Mouse (Mus musculus): ENCODE results near the gene Ergic2. TPM values are rescaled to one million over a fixed set of nuclear protein-coding genes. Genes with fewer than 3 reads are reported as not detected.

Ergic2 gene
- total and polyA plus RNA-seq, 3 experiments = 89.0 to 227 (median 91.5) TPM

GRCm38 (mm10) chr6:148222686-148223085 is 10.5 kb upstream of the Ergic2 start:
- dilution Hi-C loops (cut with MboI; ENCODE audit: extremely low pct_ligation_motif_present, extremely low pct_unique_long_range_greater_than_20kb, low sequenced_read_pairs) (no loop called here), in situ Hi-C loops (cut with MboI; ENCODE audit: low pct_ligation_motif_present, low pct_unique_long_range_greater_than_20kb, low sequenced_read_pairs) (no loop called here)
- Histone ChIP-seq H3K79me2 (replicated peaks; ENCODE audit: control insufficient read depth, extremely low read depth, insufficient read depth, poor library complexity, severe bottlenecking) (no peaks in the 10 kb centered on the region; the same call in 1 of the 2 replicates), H3K36me3 (replicated peaks in 1 of 2; ENCODE audit: control insufficient read depth in 1 of 2, insufficient read depth in 1 of 2, low read length in 1 of 2) (peaks cover 0 to 15% of the 10 kb centered on the region in 2 experiments), H3K4me2 (ENCODE audit: insufficient read depth, low read depth, poor library complexity, severe bottlenecking) (no peak overlapping the region), H3K4me3 (replicated peaks in 1 of 3; ENCODE audit: low read depth in 2 of 3, low read length in 2 of 3, poor library complexity in 1 of 3) (no peak overlapping the region), H3K9ac (ENCODE audit: insufficient read depth, low read depth) (no peak overlapping the region), H3K27ac (ENCODE audit: insufficient read depth, low read depth) (no peak overlapping the region), H3K27me3 (replicated peaks) (no peaks in the 10 kb centered on the region), H3K4me1 (ENCODE audit: control insufficient read depth in 1 of 2, insufficient read depth in 2 of 2) (peaks cover 2 to 22% of the 10 kb centered on the region in 2 experiments; a peak in 2 of 4 replicates), H3K9me3 (replicated peaks; ENCODE audit: low read length) (no peaks in the 10 kb centered on the region)
- TF ChIP-seq CTCF (conservative IDR thresholded peaks at IDR 0.05 in 1 of 2, IDR thresholded peaks at IDR 0.05 in 1 of 2; ENCODE audit: low read depth in 2 of 2, low read length in 2 of 2) (no peak), POLR2A (IDR thresholded peaks at IDR 0.05; ENCODE audit: low read depth, low read length) (no peak), CHD1 (IDR thresholded peaks at IDR 0.05; ENCODE audit: low read depth, low read length) (no peak), USF1 (IDR thresholded peaks at IDR 0.05; ENCODE audit: low read depth, low read length) (no peak), TCF12 (IDR thresholded peaks at IDR 0.05; ENCODE audit: low read depth, low read length) (no peak), MYC (IDR thresholded peaks at IDR 0.05; ENCODE audit: low read depth, low read length) (no peak), JUN (IDR thresholded peaks at IDR 0.05; ENCODE audit: insufficient read depth, low read depth, low read length) (no peak), MAX (IDR thresholded peaks at IDR 0.05; ENCODE audit: low read length) (no peak), MAZ (IDR thresholded peaks at IDR 0.05; ENCODE audit: low read depth, low read length) (no peak), ELF1 (IDR thresholded peaks at IDR 0.05; ENCODE audit: low read depth, low read length) (no peak), GABPA (IDR thresholded peaks at IDR 0.05; ENCODE audit: insufficient replicate concordance, low read depth, low read length) (no peak), NRF1 (IDR thresholded peaks at IDR 0.05; ENCODE audit: low read depth, low read length) (no peak), SMC3 (IDR thresholded peaks at IDR 0.05; ENCODE audit: low read depth, low read length) (no peak), EP300 (IDR thresholded peaks at IDR 0.05; ENCODE audit: low read length) (no peak), RAD21 (IDR thresholded peaks at IDR 0.05; ENCODE audit: low read depth, low read length) (no peak), JUND (conservative IDR thresholded peaks at IDR 0.05; ENCODE audit: low read depth, low read length) (no peak)
- DNase-seq (ENCODE audit: extremely low read depth) = no peak

GRCm38 (mm10) chr6:148218235-148219076 is 6.3 kb upstream of the Ergic2 start:
- Histone ChIP-seq H3K79me2 (replicated peaks; ENCODE audit: control insufficient read depth, extremely low read depth, insufficient read depth, poor library complexity, severe bottlenecking) (peaks cover 7% of the 10 kb centered on the region), H3K27ac (ENCODE audit: insufficient read depth, low read depth) (no peak overlapping the region), H3K9me3 (replicated peaks; ENCODE audit: low read length) (no peaks in the 10 kb centered on the region), H3K4me2 (ENCODE audit: insufficient read depth, low read depth, poor library complexity, severe bottlenecking) (no peak overlapping the region), H3K9ac (ENCODE audit: insufficient read depth, low read depth) (no peak overlapping the region), H3K4me1 (ENCODE audit: control insufficient read depth in 1 of 2, insufficient read depth in 2 of 2) (peaks cover 16 to 62% of the 10 kb centered on the region in 2 experiments), H3K27me3 (replicated peaks) (no peaks in the 10 kb centered on the region), H3K4me3 (replicated peaks in 1 of 3; ENCODE audit: low read depth in 2 of 3, low read length in 2 of 3, poor library complexity in 1 of 3) (no peak overlapping the region), H3K36me3 (replicated peaks in 1 of 2; ENCODE audit: control insufficient read depth in 1 of 2, insufficient read depth in 1 of 2, low read length in 1 of 2) (peaks cover 0 to 16% of the 10 kb centered on the region in 2 experiments)
- dilution Hi-C loops (cut with MboI; ENCODE audit: extremely low pct_ligation_motif_present, extremely low pct_unique_long_range_greater_than_20kb, low sequenced_read_pairs) (no loop called here), in situ Hi-C loops (cut with MboI; ENCODE audit: low pct_ligation_motif_present, low pct_unique_long_range_greater_than_20kb, low sequenced_read_pairs) (loop anchor here (10.0 kb wide), 1 partner anchor 696 kb away; no protein-coding TSS in a partner anchor)
- no peak for TF ChIP-seq MAX (IDR thresholded peaks at IDR 0.05; ENCODE audit: low read length)
- TF ChIP-seq NRF1 (IDR thresholded peaks at IDR 0.05; ENCODE audit: low read depth, low read length) = peak; percentile 51
- no peak for TF ChIP-seq ETS1 (conservative IDR thresholded peaks at IDR 0.05; ENCODE audit: low read depth, low read length)
- TF ChIP-seq CTCF (conservative IDR thresholded peaks at IDR 0.05 in 1 of 2, IDR thresholded peaks at IDR 0.05 in 1 of 2; ENCODE audit: low read depth in 2 of 2, low read length in 2 of 2) = no peak
- no peak for TF ChIP-seq NELFE (IDR thresholded peaks at IDR 0.05; ENCODE audit: low read depth, low read length)
- no peak for TF ChIP-seq ZC3H11A (IDR thresholded peaks at IDR 0.05; ENCODE audit: low read depth, low read length)
- DNase-seq (ENCODE audit: extremely low read depth) = no peak
